Mouse (Mus musculus) liver, embryonic 15.5 days (tissue): ENCODE results near the gene 4930564D02Rik. TPM values are rescaled to one million over a fixed set of nuclear protein-coding genes. Genes with fewer than 3 reads are reported as not detected.

Source experiments
- ATAC-seq: fragments of 200-750 bp; cut with Nextera tagmentation; 2 replicates; pipeline ENCODE4 v1.8.0; 2017; ENCODE audit warnings: moderate number of reproducible peaks, mild to moderate bottlenecking, moderate library complexity; ENCODE audit not compliant: insufficient read depth
- H3K27ac ChIP-seq: fragments of 300-500 bp; sonication (generic); replicated peaks from 2 replicates; pipeline ENCODE4 v1.5.1; 2015; ENCODE audit warnings: mild to moderate bottlenecking, inconsistent platforms
- H3K27me3 ChIP-seq: fragments of 300-500 bp; sonication (generic); 2 replicates; pipeline ENCODE4 v1.6.1; 2015; ENCODE audit warnings: mild to moderate bottlenecking, inconsistent platforms
- H3K36me3 ChIP-seq: fragments of 300-500 bp; sonication (generic); replicated peaks from 2 replicates; pipeline ENCODE4 v1.6.1; 2015; ENCODE audit warnings: moderate library complexity, mild to moderate bottlenecking, inconsistent platforms
- H3K4me1 ChIP-seq: fragments of 300-500 bp; sonication (generic); replicated peaks from 2 replicates; pipeline ENCODE4 v1.6.1; 2015; ENCODE audit warnings: inconsistent platforms
- H3K4me2 ChIP-seq: fragments of 300-500 bp; sonication (generic); 2 replicates; pipeline ENCODE4 v1.6.1; 2015; ENCODE audit warnings: moderate library complexity, mild to moderate bottlenecking, inconsistent platforms
- H3K4me3 ChIP-seq: fragments of 300-500 bp; sonication (generic); replicated peaks from 2 replicates; pipeline ENCODE4 v1.5.1; 2015; ENCODE audit warnings: mild to moderate bottlenecking, inconsistent platforms
- H3K9ac ChIP-seq: fragments of 300-500 bp; sonication (generic); 2 replicates; pipeline ENCODE4 v1.6.1; 2015; ENCODE audit warnings: moderate library complexity, mild to moderate bottlenecking, inconsistent platforms
- H3K9me3 ChIP-seq: fragments of 300-500 bp; sonication (generic); replicated peaks from 2 replicates; pipeline ENCODE4 v1.6.1; 2016; ENCODE audit warnings: inconsistent platforms
- WGBS: fragments of 180-500 bp; shearing (Covaris S2); methylation state at CpG from one replicate; pipeline ENCODE4 v1.1.7; 2015; ENCODE audit warnings: mixed read lengths; ENCODE audit not compliant: insufficient replicate concordance; 5-methylcytosine and 5-hydroxymethylcytosine counted together
- polyA plus RNA-seq: library from polyadenylated mRNA; unstranded; fragments of >200 nt; fragmentation: Nextera tagmentation; extraction: Ambion mirVana; gene quantifications from 2 replicates; pipeline ENCODE4 v1.2.1, GENCODE M21; 2015

The 4930564D02Rik gene
- polyA plus RNA-seq, 1 experiment from 2014 or later = not detected

DNA sequence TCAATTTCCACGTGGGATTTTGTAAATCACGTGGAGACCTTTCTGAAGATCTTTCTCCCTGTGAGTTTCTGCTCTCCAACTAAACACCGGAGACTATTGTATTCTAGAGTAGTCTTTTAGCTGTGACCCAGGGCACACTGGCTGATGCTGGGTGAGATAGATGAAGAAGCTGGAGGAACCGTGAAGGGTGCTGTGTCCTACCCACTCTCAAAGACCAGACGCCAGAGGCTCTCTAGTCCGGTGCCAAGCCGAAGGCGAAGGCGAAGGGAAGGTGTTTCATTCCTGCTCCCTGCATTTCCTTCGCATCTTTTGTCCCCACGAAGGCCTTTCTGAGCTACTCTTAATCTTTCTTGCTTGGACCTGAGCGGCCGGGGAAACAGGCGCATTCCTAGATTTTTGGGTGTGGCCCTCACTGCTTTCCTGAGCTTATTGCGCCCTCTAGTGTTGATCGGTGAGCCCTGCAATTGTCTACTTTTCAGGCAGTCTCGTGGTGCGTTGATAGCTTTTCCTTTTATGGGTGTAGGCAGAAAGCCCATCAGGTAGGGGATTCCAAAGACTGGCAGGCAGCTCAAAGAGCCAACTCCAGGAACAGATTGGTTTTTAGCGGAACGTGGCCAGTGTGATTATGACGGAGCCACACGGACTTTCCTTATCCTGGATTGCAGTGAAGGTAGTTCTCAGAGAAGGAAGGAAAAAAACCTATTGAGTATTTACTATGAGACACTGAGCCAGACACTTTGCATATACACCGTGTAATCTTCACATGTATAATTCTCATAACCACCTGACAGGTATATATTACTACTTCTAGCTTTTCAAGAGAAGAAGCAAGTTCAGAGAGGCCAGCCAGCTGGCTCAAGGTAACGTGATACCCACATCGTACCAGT lies 7.8 kb upstream of the 4930564D02Rik start:
- Histone ChIP-seq H3K27ac (no peak overlapping the region), H3K27me3 (peaks cover 45% of the 10 kb centered on the region), H3K9me3 (no peaks in the 10 kb centered on the region), H3K36me3 (no peaks in the 10 kb centered on the region), H3K9ac (no peak overlapping the region), H3K4me1 (0 out of 2 replicates have a peak, but pooled peaks cover 3% of the 10 kb centered on the region), H3K4me2 (peak overlapping the region; percentile 50), H3K4me3 (peak overlapping the region; percentile 12; the same call in 1 of the 2 replicates)
- ATAC-seq = no peak
- WGBS = 16% methylated on average over 25 of the region's 25 CpGs

DNA sequence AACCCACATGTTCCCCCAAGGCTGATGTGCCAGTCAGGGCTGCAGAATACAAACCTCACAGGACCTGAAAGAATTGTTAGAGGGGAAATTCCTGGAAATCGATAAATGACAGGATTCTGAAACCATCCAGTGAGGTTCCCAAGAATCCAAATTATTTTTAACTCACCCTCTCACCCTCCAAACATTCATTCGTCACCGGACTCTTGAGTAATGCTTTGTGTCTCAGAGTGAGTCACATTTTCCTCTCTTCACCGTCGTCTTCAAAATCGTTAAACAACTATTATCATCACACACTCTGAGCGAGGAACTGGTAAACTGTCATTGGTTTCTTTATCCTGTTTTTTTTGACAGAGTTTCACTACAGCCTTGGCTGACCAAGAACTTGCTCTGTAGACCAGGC lies 6.7 kb upstream of the 4930564D02Rik start:
- no peak overlapping the region for H3K9ac ChIP-seq
- no peak overlapping the region for H3K4me2 ChIP-seq
- H3K27me3 ChIP-seq = peaks cover 35% of the 10 kb centered on the region
- 31% methylated on average over 7 of the region's 7 CpGs for WGBS
- no peaks in the 10 kb centered on the region for H3K36me3 ChIP-seq
- H3K9me3 ChIP-seq = no peaks in the 10 kb centered on the region
- H3K4me3 ChIP-seq = no peak overlapping the region
- H3K27ac ChIP-seq = no peak overlapping the region
- no peak for ATAC-seq
- H3K4me1 ChIP-seq = 0 out of 2 replicates have a peak, but pooled peaks cover 3% of the 10 kb centered on the region

DNA sequence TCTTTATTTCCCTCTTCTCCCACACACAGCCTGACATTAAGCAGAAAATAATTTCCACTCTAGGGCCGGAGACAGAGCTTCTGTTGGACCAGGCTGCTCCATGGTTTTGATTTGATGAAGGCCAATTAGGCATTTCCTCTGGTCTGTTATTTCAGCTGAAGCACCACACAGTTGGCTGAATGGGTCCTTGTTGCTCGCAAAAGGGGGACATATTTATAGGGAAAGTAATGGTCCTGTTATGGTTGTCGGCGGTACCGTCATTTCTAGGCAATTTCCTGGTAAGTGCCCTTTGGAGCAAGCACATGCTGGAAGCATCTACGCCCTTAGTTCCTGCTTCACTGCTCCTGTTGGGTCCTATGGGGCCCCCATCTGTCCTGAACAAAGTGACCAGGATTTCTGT lies 5.7 kb upstream of the 4930564D02Rik start:
- no peaks in the 10 kb centered on the region for H3K36me3 ChIP-seq
- H3K27me3 ChIP-seq = peaks cover 31% of the 10 kb centered on the region
- 40% methylated on average over 6 of the region's 6 CpGs for WGBS
- ATAC-seq = no peak
- H3K9me3 ChIP-seq = no peaks in the 10 kb centered on the region
- H3K4me1 ChIP-seq = 0 out of 2 replicates have a peak, but pooled peaks cover 3% of the 10 kb centered on the region
- H3K4me3 ChIP-seq = no peak overlapping the region
- H3K27ac ChIP-seq = no peak overlapping the region
- no peak overlapping the region for H3K4me2 ChIP-seq
- no peak overlapping the region for H3K9ac ChIP-seq

DNA sequence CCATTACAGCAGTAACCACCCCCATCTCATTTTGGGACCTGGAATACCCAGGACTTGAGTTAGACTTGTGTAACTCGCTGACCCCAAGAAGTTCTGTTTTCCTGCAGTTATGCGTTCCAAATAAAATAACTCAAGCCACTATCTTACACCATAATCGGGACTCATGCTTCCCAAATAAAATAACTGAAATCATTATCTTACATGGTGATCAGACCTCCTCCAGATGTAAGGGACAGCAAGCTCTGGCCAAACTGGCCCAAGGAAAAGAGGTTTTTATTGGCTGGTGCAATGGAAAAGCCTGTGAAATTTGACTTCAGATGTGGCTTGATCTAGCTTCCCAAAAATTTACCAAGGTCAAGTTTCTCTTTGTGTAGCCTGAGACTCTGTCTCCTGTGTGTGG lies 5.1 kb upstream of the 4930564D02Rik start:
- Histone ChIP-seq H3K9ac (no peak overlapping the region), H3K27ac (no peak overlapping the region), H3K9me3 (no peaks in the 10 kb centered on the region), H3K4me3 (no peak overlapping the region), H3K4me2 (no peak overlapping the region), H3K27me3 (peaks cover 31% of the 10 kb centered on the region), H3K36me3 (no peaks in the 10 kb centered on the region), H3K4me1 (0 out of 2 replicates have a peak, but pooled peaks cover 3% of the 10 kb centered on the region)
- 51% methylated on average over 3 of the region's 3 CpGs for WGBS
- no peak for ATAC-seq

DNA sequence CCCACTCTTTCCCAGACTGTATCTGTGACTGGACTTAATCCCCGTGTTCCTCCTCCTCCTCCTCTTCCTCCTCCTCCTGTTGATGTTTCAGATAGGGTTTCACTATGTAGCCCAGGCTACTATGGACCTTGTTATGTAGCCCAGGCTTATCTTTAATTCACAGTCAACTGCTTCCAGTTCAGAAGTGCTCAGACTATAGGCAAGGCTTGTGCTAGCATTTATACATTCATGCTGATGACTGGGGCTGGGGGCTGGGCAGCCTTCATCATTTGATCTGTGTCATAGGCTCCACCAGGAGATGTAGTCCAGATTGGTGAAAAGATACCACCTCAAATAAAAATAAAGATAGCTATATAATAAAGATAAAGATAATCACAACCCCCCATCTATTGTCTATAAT lies 4.7 kb upstream of the 4930564D02Rik start:
- H3K4me3 ChIP-seq = no peak overlapping the region
- H3K36me3 ChIP-seq = no peaks in the 10 kb centered on the region
- no peaks in the 10 kb centered on the region for H3K9me3 ChIP-seq
- ATAC-seq = no peak
- 0 out of 2 replicates have a peak, but pooled peaks cover 3% of the 10 kb centered on the region for H3K4me1 ChIP-seq
- WGBS = 30% methylated on average over 1 of the region's 1 CpGs
- no peak overlapping the region for H3K9ac ChIP-seq
- H3K4me2 ChIP-seq = no peak overlapping the region
- H3K27me3 ChIP-seq = peaks cover 31% of the 10 kb centered on the region
- H3K27ac ChIP-seq = no peak overlapping the region

DNA sequence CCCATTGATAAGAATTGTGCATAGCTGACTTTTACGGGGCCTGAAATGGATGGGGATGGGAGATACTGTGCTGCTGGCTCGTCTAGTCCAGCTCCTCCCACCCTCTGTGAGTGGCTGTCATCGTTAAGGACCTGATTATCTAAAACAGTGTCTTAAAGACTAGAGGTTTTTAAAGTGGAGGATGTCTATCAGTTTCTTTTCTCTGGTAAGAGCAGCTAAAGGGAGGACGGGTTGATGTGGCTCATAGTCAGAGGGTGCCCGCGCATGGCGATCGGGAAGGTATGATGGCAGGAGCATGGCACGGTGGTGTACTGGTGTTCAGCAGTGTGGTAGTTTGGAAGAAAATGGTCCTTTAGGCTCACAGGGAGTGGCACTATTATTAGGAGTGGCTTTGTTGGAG lies 4.0 kb upstream of the 4930564D02Rik start:
- ATAC-seq = no peak
- Histone ChIP-seq H3K27me3 (peaks cover 31% of the 10 kb centered on the region), H3K4me2 (no peak overlapping the region), H3K9me3 (no peaks in the 10 kb centered on the region), H3K36me3 (no peaks in the 10 kb centered on the region), H3K27ac (no peak overlapping the region), H3K9ac (no peak overlapping the region), H3K4me3 (no peak overlapping the region), H3K4me1 (0 out of 2 replicates have a peak, but pooled peaks cover 3% of the 10 kb centered on the region)
- WGBS = 65% methylated on average over 9 of the region's 9 CpGs

- no peaks in the 10 kb centered on the region for H3K4me1 ChIP-seq
- H3K4me2 ChIP-seq = no peak overlapping the region
- H3K36me3 ChIP-seq = no peaks in the 10 kb centered on the region
- WGBS = 72% methylated on average over 8 of the region's 8 CpGs
- no peak overlapping the region for H3K27ac ChIP-seq
- no peak overlapping the region for H3K4me3 ChIP-seq
- no peaks in the 10 kb centered on the region for H3K27me3 ChIP-seq
- ATAC-seq = no peak
- H3K9me3 ChIP-seq = no peaks in the 10 kb centered on the region
- no peak overlapping the region for H3K9ac ChIP-seq
Observed at GRCm38 (mm10) chr3:105070553-105070952, 3.9 kb downstream of the 4930564D02Rik start.

- Histone ChIP-seq H3K9me3 (no peaks in the 10 kb centered on the region), H3K9ac (no peak overlapping the region), H3K4me1 (no peaks in the 10 kb centered on the region), H3K27ac (no peak overlapping the region), H3K4me2 (no peak overlapping the region), H3K27me3 (no peaks in the 10 kb centered on the region), H3K4me3 (no peak overlapping the region), H3K36me3 (no peaks in the 10 kb centered on the region)
- no peak for ATAC-seq
- WGBS = 72% methylated on average over 5 of the region's 5 CpGs
Observed at GRCm38 (mm10) chr3:105071251-105071650, 4.6 kb downstream of the 4930564D02Rik start.

GRCm38 (mm10) chr3:105072536-105072935 lies 5.9 kb downstream of the 4930564D02Rik start:
- 77% methylated on average over 10 of the region's 10 CpGs for WGBS
- Histone ChIP-seq H3K4me1 (no peaks in the 10 kb centered on the region), H3K4me2 (no peak overlapping the region), H3K27me3 (no peaks in the 10 kb centered on the region), H3K9me3 (no peaks in the 10 kb centered on the region), H3K36me3 (no peaks in the 10 kb centered on the region), H3K27ac (no peak overlapping the region), H3K4me3 (no peak overlapping the region), H3K9ac (no peak overlapping the region)
- ATAC-seq = no peak

DNA sequence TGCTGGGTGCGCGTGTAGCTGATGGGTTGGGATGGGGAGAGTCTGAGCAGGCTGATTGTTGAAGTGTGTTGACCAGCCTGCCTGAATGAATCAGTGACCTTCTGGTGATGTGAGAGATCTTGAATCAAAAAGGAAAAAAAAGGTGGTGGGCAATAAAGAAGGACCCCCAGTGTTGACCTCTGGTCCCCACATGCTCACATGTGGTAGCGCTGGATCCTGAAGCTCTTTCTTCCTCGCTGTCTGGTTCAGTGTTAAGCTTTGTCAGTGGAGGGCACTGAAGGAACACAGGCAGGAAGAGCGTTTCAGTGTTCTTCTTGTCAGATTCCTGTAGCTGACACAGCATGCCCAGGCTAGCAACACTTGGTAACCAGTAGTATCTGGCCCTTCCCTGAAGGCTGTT lies 9.2 kb downstream of the 4930564D02Rik start:
- H3K9ac ChIP-seq = no peak overlapping the region
- H3K4me1 ChIP-seq = no peaks in the 10 kb centered on the region
- H3K27me3 ChIP-seq = no peaks in the 10 kb centered on the region
- WGBS = 78% methylated on average over 5 of the region's 5 CpGs
- no peaks in the 10 kb centered on the region for H3K9me3 ChIP-seq
- no peak overlapping the region for H3K4me2 ChIP-seq
- H3K27ac ChIP-seq = no peak overlapping the region
- ATAC-seq = no peak
- H3K36me3 ChIP-seq = no peaks in the 10 kb centered on the region
- no peak overlapping the region for H3K4me3 ChIP-seq

DNA sequence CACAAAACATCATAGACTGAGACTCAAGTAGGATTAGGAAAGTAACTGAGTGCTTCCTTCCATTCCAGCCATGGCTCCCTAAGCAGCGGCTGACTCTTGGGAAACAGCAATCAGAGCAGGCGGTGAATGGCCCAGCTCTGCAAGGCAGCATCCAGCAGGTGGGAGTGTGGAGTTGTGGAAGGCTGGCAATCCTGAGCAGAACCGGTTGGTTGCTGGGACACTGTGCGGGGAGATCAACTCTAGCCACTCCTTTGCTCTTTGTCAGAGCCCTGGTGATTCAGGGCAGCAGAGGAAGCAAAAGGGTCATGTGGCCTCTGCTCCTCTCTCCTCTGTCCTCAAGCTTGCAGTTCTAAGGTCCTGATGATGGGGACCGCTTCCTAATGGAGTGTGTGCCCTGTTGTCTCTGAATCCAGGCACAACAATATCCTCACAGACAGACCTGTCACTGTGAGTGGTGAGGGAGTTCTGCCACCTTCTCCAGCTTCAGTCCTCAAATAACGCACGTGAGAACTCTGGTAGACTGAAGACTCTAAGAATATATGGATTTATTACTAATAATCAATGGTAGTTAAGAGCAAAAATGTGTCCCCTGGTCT lies 11.7 kb downstream of the 4930564D02Rik start:
- no peak overlapping the region for H3K9ac ChIP-seq
- H3K4me2 ChIP-seq = no peak overlapping the region
- 26% methylated on average over 7 of the region's 7 CpGs for WGBS
- H3K4me1 ChIP-seq = no peaks in the 10 kb centered on the region
- H3K27me3 ChIP-seq = no peaks in the 10 kb centered on the region
- H3K36me3 ChIP-seq = no peaks in the 10 kb centered on the region
- no peaks in the 10 kb centered on the region for H3K9me3 ChIP-seq
- 0 out of 2 replicates have a peak, but pooled peaks have one; percentile 5 for ATAC-seq
- no peak overlapping the region for H3K4me3 ChIP-seq
- H3K27ac ChIP-seq = no peak overlapping the region
